Mouse (Mus musculus) spleen, adult 2 months (tissue): ENCODE measurements at regions not wholly inside any gene's neighbourhood (a gene's known extent, or its start where the extent isn't known, plus 50 kb on each side); places are given as distances from the start of the nearest gene placed in this dataset.

Experiments used
- CTCF ChIP-seq: fragments of 200-500 bp; IDR thresholded peaks from 2 replicates; pipeline ENCODE4 v1.5.1; 2011; ENCODE audit warnings: mild to moderate bottlenecking, inconsistent platforms; ENCODE audit not compliant: insufficient read depth, insufficient read length, insufficient replicate concordance; ENCODE audit errors: extremely low read depth
- POLR2A ChIP-seq: fragments of 200-500 bp; IDR thresholded peaks from 2 replicates; pipeline ENCODE4 v1.6.1; 2011; ENCODE audit warnings: low read depth, low read length, inconsistent platforms

DNA sequence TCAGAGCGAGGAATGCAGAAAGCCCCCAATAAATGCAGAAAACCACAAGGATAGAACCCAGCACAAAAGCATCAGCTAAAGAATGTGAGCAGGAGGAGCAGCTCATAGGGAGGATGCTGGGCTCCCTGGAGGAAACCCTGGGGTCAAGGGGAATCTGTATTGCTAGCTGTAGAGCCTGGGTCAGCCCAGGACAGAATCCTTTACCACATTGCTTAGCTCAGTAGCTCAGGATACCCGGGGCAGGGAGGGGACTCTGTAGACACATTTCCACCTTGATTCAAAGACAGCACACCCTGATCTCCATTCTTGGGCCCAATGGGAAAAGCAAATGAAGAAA is 187.7 kb downstream of the Bcl2l11 start:
- TF ChIP-seq POLR2A (no peak), CTCF (no peak)
